Mouse (Mus musculus): ENCODE data around the gene Klrk1. TPM values are rescaled to one million over a fixed set of nuclear protein-coding genes. Genes with fewer than 3 reads are reported as not detected.

The Klrk1 gene
- polyA plus RNA-seq, 1 experiment from 2014 or later, result 0.08 TPM

- H3K4me3 ChIP-seq, result no peak overlapping the region
- H3K27me3 ChIP-seq, result no peaks in the 10 kb centered on the region
- no peaks in the 10 kb centered on the region for H3K9me3 ChIP-seq
- no peak overlapping the region for H3K4me2 ChIP-seq
- no peak overlapping the region for H3K9ac ChIP-seq
- H3K4me1 ChIP-seq, result no peaks in the 10 kb centered on the region
- WGBS, result 77% methylated on average over 2 of the region's 2 CpGs
- no peaks in the 10 kb centered on the region for H3K36me3 ChIP-seq
- no peak overlapping the region for H3K27ac ChIP-seq
- no peak for ATAC-seq (ENCODE audit: insufficient number of reproducible peaks, insufficient read depth, low FRiP score, low TSS enrichment, low read depth)
Measured at GRCm38 (mm10) chr6:129565257-129565656, 58.4 kb downstream of the Klrk1 start.

Other genes with a start within 250 kb of the Klrk1 start
- not detected in 2 replicates for gene Clec12b, start 238.0 kb downstream of the Klrk1 start, polyA plus RNA-seq (2015; fragmentation: Nextera tagmentation; extraction: Ambion mirVana)
- gene Clec1b, start 226.6 kb downstream of the Klrk1 start, polyA plus RNA-seq (2015; fragmentation: Nextera tagmentation; extraction: Ambion mirVana), result 2.7 and 2.9 TPM in 2 replicates
- gene Clec9a, start 215.0 kb downstream of the Klrk1 start, polyA plus RNA-seq (2015; fragmentation: Nextera tagmentation; extraction: Ambion mirVana), result 0.06 and 0.08 TPM in 2 replicates
- 2.3 and 2.7 TPM in 2 replicates for gene Clec1a, start 171.9 kb downstream of the Klrk1 start, polyA plus RNA-seq (2015; fragmentation: Nextera tagmentation; extraction: Ambion mirVana)
- not detected in 2 replicates for gene Olr1, start 116.7 kb downstream of the Klrk1 start, polyA plus RNA-seq (2015; fragmentation: Nextera tagmentation; extraction: Ambion mirVana)
- gene Tmem52b, start 111.3 kb downstream of the Klrk1 start, polyA plus RNA-seq (2015; fragmentation: Nextera tagmentation; extraction: Ambion mirVana), result not detected in 2 replicates
- gene Gabarapl1, start 90.7 kb downstream of the Klrk1 start, polyA plus RNA-seq (2015; fragmentation: Nextera tagmentation; extraction: Ambion mirVana), result 50.5 and 55.2 TPM in 2 replicates
- not detected in 2 replicates for gene Klre1, start 46.0 kb downstream of the Klrk1 start, polyA plus RNA-seq (2015; fragmentation: Nextera tagmentation; extraction: Ambion mirVana)
- gene Klrd1, start 32.1 kb downstream of the Klrk1 start, polyA plus RNA-seq (2015; fragmentation: Nextera tagmentation; extraction: Ambion mirVana), result 0.30 TPM in 1 of 2 replicates, not detected in the other
- gene Klrc3, start 19.5 kb upstream of the Klrk1 start, polyA plus RNA-seq (2015; fragmentation: Nextera tagmentation; extraction: Ambion mirVana), result not detected in 2 replicates
- not detected in 2 replicates for gene Klrc2, start 36.8 kb upstream of the Klrk1 start, polyA plus RNA-seq (2015; fragmentation: Nextera tagmentation; extraction: Ambion mirVana)
- gene Klrc1, start 55.1 kb upstream of the Klrk1 start, polyA plus RNA-seq (2015; fragmentation: Nextera tagmentation; extraction: Ambion mirVana), result not detected in 2 replicates
- gene Klri1, start 93.3 kb upstream of the Klrk1 start, polyA plus RNA-seq (2015; fragmentation: Nextera tagmentation; extraction: Ambion mirVana), result not detected in 2 replicates
- not detected in 2 replicates for gene Klri2, start 116.6 kb upstream of the Klrk1 start, polyA plus RNA-seq (2015; fragmentation: Nextera tagmentation; extraction: Ambion mirVana)
- gene Gm156, start 160.4 kb upstream of the Klrk1 start, polyA plus RNA-seq (2015; fragmentation: Nextera tagmentation; extraction: Ambion mirVana), result not detected in 2 replicates
- not detected in 2 replicates for gene Gm17631, start 238.8 kb upstream of the Klrk1 start, polyA plus RNA-seq (2015; fragmentation: Nextera tagmentation; extraction: Ambion mirVana)